In genomic region chr17:71223676-71224075, GRCm38 (mm10) we compare ENCODE assay signal across 23 mouse cellular contexts. TPM values are rescaled to one million over a fixed set of nuclear protein-coding genes. Genes with fewer than 3 reads are reported as not detected.
DNase-seq lines count a peak whose midpoint lies in the region; ATAC-seq lines count a peak whose summit lies in the region.
"Had no signal": no experiment of that assay in that cellular context is flagged by ENCODE, and none has a peak within 500 bp of the region (broad histone marks: within the 10 kb centered on the region; RNA-seq: fewer than 3 reads in every experiment).

No protein-coding gene starts in this region.

- WGBS in liver, embryonic 12.5 days (ENCODE audit: insufficient replicate concordance) = 57% methylated on average over 5 of the region's 5 CpGs

- no peak for ATAC-seq in liver, embryonic 12.5 days
- ATAC-seq: activated CD4-positive, CD25-positive, alpha-beta regulatory T cell, adult 4 months had no signal

- H3K9me3 ChIP-seq in liver, embryonic 12.5 days (replicated peaks) = no peaks in the 10 kb centered on the region
- H3K9me3 ChIP-seq: G1E; heart, embryonic 12.5 days; hindbrain, embryonic 12.5 days; neural tube, embryonic 13.5 days had no signal

- peak overlapping the region; percentile 18; the same call in 1 of the 2 replicates for H3K27ac ChIP-seq in liver, embryonic 12.5 days
- H3K27ac ChIP-seq: hindbrain, embryonic 12.5 days; neural tube, embryonic 13.5 days had no signal

- DNase-seq in liver = no peak
- peak; percentile 24 to 29 for DNase-seq in right cerebral cortex, adult 2 months (ENCODE audit: low spot score in 2 of 2)
- no peak for DNase-seq in right cerebral cortex, postnatal 10 days (ENCODE audit: low spot score in 2 of 2)
- peak; percentile 30 for DNase-seq in fat pad, adult 2 months (ENCODE audit: extremely low read depth, low read depth, low spot score)
- peak; percentile 59 for DNase-seq in splenic B cell, adult 2 months (ENCODE audit: low read depth, low spot score)
- no peak for DNase-seq in cerebellum, postnatal 4 days (ENCODE audit: low spot score in 2 of 2)
- DNase-seq in testis, postnatal 10 days (ENCODE audit: low spot score) = no peak
- DNase-seq: adrenal gland, postnatal 14 days; cerebellum, adult 11 months; cerebellum, postnatal 14 days; embryo, embryonic 11 days; gastrocnemius, postnatal 36 days; heart, postnatal 14 days; kidney, adult 18-20 months; kidney, postnatal 10 days; lung, postnatal 10 days; thymus, postnatal 25 days had no signal

- H3K27me3 ChIP-seq in liver, embryonic 12.5 days (replicated peaks) = no peaks in the 10 kb centered on the region
- no peaks in the 10 kb centered on the region for H3K27me3 ChIP-seq in splenic B cell, adult 2 months (ENCODE audit: control insufficient read depth, insufficient read depth, low read length, poor library complexity, severe bottlenecking)
- H3K27me3 ChIP-seq: heart, embryonic 12.5 days; hindbrain, embryonic 12.5 days; neural tube, embryonic 13.5 days had no signal

- 0 out of 2 replicates have a peak overlapping the region, but pooled peaks have one; percentile 14 for H3K9ac ChIP-seq in liver, embryonic 12.5 days
- H3K9ac ChIP-seq: heart, embryonic 12.5 days; hindbrain, embryonic 12.5 days; neural tube, embryonic 13.5 days had no signal

- H3K4me1 ChIP-seq in liver, embryonic 12.5 days = peaks cover 44% of the 10 kb centered on the region
- H3K4me1 ChIP-seq: hindbrain, embryonic 12.5 days had no signal

- no peak overlapping the region for H3K4me3 ChIP-seq in liver, embryonic 12.5 days
- H3K4me3 ChIP-seq: heart, embryonic 12.5 days; hindbrain, embryonic 12.5 days; neural tube, embryonic 13.5 days had no signal

- no peak overlapping the region for H3K4me2 ChIP-seq in liver, embryonic 12.5 days
- H3K4me2 ChIP-seq: heart, embryonic 12.5 days; hindbrain, embryonic 12.5 days; neural tube, embryonic 13.5 days had no signal

- H3K36me3 ChIP-seq in liver, embryonic 12.5 days = peaks cover 87% of the 10 kb centered on the region
- 0 out of 2 replicates have a peak, but pooled peaks cover 1% of the 10 kb centered on the region for H3K36me3 ChIP-seq in splenic B cell, adult 2 months (ENCODE audit: control insufficient read depth, insufficient read depth, low read length, poor library complexity, severe bottlenecking)

RNA-seq across cellular contexts. Expression of gene Lpin2, which starts 41.3 kb away (rescaled TPM):
- polyA plus RNA-seq in liver, embryonic 12.5 days (2016; fragmentation: Nextera tagmentation; extraction: Ambion mirVana) = 40.1 and 42.5 TPM in 2 replicates

Comparison
In these comparisons a context has a peak if more than half of its experiments do, and no peak if none do; other contexts are left out.
1. DNase-seq: peak in right cerebral cortex, adult 2 months (2 of 2), fat pad, adult 2 months (single experiment) and splenic B cell, adult 2 months (single experiment); none in liver (single experiment), right cerebral cortex, postnatal 10 days (0 of 2), cerebellum, postnatal 4 days (0 of 2) and testis, postnatal 10 days (single experiment).